Mouse (Mus musculus) ovary, postnatal 10 days (tissue): ENCODE data around the gene Tnfsfm13.
"Not testable (repeated sequence)": the region's sequence is repeated elsewhere in the genome, so short reads cannot be mapped to it uniquely, and the experiment has no call there.

Source experiments
- DNase-seq: peaks from one replicate; pipeline ENCODE4 v3.0.0; 2022; ENCODE audit warnings: low spot score

Tnfsfm13 gene

GRCm38 (mm10) chr11:69695361-69696181 is at the start of gene Tnfsfm13, which contains the start of gene Tnfsf12:
Tnfsfm13 (minus strand) TSS chr11:69696098.
Tnfsf12 (minus strand) TSS chr11:69695849.
- peak; percentile 65 for DNase-seq

DNA sequence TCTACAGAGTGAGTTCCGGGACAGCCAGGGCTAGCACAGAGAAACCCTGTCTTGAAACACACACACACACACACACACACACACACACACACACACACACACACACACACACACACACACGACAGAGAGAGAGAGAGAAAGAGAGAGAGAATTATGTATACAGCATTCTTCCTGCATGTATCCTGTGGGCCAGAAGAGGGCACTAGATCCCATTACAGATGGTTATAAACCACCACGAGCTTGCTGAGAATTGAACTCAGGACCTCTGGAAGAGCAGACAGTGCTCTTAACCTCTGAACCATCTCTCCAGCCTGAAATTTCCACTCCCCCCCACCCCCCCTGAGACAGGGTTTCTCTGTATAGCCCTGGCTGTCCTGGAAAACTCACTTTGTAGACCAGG is 35.5 kb upstream of the Tnfsfm13 start:
- not testable (repeated sequence) for DNase-seq

DNA sequence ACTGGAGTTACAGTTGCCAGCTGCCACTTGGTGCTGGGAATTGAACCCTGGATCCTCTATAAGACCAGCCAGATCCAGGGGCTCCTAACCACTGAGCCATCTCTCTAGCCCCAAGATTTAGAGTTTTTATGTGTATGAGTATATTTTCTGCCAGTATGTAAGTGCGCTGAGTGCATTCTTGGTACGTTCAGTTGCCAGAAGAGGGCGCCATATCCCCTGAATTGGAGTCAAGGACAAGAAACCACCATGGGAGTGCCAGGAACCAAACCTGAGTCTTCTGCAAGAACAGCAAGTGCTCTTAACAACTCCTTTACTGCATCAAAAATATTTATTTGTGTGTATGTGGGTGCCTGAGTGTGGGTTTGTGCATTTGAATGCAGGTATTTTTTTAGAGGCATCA is 33.2 kb upstream of the Tnfsfm13 start:
- DNase-seq: no peak

GRCm38 (mm10) chr11:69725951-69726350 is 30.1 kb upstream of the Tnfsfm13 start:
- DNase-seq: no peak

GRCm38 (mm10) chr11:69723074-69723473 is 27.2 kb upstream of the Tnfsfm13 start:
- no peak for DNase-seq

GRCm38 (mm10) chr11:69720852-69721251 is 25.0 kb upstream of the Tnfsfm13 start:
- no peak for DNase-seq

DNA sequence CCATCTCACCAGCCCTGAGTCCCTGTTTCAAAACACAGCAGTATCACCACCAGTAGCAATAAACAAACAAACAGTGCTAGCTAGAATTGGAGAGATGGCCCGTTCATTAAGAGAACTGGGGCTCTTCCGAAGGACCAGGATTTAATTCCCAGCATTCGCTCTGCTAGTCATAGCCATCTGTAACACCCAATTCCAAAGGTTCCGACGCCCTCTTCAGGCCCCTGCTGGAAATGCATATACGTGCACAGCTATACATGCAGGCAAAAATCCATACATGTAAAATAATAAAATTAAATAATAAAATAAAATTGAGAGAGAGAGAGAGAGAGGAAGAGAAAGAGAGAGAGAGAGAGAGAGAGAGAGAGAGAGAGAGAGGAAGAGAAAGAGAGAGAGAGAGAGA is 23.5 kb upstream of the Tnfsfm13 start:
- no peak for DNase-seq

DNA sequence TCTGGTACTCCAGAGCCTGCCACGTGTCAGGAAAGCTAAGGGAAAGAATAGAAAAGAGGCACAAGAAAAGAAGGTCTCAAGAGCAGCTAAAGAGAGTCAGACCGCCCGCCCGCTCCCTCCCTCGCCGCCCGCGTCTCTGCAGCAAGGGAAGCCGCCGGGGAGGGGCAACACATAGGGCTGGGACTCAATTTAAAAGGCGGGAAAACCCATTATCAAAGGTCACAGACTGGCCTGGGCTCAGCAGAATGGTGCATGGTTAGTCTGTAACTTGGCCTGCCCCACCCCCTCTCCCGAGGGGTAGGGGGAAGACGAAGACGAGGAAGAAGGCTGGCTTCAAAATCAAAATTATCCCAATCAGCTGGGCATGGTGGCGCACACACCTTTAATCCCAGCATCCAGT is 22.8 kb upstream of the Tnfsfm13 start:
- DNase-seq: no peak

DNA sequence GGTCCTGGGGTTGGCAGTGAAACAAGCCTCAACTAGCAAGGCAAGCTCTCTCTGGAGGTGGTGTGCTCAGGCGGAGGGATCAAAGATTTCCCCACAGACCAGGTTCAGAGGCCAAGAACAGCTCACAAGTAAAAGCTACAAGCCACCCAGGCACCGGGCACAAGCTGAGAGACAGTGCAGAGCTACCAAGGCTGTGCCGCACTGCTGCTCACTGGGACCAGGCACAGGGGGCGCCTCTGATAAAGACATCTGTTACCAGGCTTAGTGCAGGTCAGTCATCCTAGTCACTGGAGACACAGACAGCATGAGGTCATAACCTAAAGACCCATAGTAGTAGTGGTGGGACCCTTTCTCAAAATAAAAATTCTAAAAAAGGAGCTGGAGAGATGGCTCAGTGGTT is 21.1 kb upstream of the Tnfsfm13 start:
- no peak for DNase-seq

DNA sequence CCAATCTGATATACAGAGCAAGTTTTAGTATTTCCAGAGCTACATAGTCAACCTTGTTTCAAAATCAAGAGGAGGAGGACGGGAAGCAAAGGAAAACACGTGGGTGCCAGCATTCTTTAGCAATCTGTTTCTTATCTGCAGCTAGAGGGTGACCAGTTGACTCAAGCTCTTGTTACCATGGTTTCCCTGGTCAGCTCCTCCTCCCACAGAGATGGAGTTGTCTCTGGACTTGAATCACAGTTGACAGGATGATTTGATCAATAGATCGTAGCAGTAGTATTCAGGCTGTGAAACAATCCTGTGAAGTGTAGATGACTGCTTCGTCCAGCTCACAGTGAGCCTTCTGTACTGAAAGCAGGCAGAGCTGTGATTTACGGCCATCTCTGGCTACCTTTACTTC is 20.0 kb upstream of the Tnfsfm13 start:
- no peak for DNase-seq

DNA sequence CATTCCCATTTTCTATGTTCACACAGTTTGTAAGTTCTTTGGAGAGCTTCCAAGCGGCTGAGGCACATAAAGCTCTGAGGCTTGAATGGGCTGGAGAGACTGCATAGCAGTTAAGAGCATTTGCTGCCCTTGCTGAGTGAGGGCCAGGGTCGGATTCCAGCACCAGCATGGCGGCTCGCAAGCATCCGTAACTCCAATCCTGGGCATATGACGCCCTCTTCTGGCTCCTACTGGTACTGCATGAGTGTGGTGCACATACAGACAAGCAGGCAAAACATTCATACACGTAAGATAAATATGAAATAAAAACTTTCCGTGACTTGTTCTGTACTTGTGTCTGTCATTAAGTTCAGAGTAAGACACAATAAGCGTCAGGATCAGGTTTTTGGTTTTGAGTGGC is 19.6 kb upstream of the Tnfsfm13 start:
- DNase-seq: no peak

GRCm38 (mm10) chr11:69714636-69715329 is 18.9 kb upstream of the Tnfsfm13 start:
- no peak for DNase-seq

DNA sequence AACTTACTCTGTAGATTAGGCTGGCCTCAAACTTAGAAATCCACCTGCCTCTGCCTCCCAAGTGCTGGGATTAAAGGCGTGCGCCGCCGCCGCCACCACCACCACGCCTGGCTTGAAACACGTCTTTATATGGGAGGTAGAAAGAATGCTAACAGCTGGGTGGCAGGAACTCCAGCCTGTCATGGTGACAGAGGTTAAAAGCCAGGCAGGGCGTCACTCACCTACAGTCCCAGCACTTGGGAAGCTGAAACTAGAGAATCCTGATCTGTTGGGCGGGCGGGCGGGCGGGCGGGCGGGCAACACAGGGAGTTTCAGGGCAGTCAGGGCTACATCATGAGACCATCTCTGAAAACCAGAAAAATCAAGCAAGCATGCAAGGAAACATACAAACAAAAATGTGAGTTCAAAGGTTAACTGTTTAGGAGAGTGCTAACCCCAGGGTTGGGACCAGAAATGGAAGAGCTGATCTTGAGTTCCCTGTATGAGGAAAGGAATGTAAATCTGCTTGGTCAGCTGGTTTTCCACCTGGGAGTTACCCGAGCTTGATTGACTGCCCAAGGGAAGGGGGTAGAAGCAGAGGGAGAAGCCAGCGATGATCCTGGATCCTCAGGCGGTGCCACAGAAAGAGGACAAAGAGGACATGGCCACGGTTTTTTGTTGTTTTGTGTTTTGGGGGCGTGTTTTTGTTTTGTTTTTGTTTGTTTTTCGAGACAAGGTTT is 17.2 kb upstream of the Tnfsfm13 start:
- DNase-seq: no peak

- no peak for DNase-seq
Measured at GRCm38 (mm10) chr11:69711082-69711481, 15.2 kb upstream of the Tnfsfm13 start.

DNA sequence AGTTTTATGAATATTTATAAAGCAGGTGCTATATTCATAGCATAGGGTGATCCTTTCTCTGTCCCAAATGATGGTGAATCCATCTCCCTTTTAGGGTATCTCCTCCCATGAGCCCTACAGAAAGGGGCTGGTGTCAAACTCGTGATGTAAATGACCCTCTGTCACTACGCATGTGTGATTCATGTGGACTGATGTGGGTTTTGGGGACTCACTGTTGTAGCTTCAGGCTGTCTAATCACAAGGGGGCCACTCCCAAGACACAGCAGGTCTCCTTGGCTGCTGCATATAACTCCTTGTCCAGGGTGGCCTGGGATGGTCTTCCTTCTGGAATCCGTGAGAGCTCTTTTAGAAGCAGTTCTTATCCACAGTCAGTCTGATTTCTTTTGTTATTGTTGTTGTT is 14.6 kb upstream of the Tnfsfm13 start:
- no peak for DNase-seq

DNA sequence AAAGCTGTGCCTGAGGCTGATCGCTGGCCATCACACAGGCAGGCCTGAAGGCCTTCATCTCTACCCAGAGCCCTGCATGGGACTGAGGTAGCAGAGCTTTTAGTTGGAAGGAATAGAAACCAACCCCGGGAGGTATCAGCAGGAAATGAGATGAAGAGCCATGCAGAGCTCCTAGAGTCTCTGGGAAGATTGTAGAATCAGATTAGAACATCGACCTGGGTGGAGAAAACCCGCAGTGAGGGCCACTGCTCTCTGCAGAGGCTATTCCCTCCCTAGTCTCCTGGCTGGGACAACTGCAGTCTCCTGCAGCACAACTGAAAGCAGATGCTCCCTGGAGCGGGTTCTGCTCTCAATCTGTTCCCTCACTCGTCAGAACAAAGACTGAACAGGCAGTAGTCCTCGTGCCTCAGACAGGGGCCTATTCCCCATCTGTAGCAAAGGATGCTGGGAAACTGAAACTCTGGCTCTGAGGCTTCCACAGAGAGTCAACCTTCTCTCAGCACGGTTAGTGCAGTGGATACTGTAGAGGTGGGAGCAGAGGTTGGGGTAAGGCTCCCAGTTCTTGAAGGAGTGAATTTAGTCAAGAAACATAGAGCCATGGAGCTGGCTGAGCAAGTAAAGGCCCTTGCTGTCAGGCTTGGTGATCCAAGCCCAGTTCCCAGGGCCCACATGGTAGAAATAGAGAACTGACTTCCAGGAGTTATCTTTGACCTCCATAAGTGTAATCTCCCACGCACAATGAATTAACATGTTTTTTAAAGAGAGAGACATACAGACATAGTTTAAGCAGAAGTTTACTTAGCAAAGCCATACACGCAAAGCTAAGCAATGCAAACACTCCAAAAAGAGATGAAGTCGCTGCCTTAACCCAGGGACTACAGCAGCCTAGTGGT is 13.9 kb upstream of the Tnfsfm13 start:
- no peak for DNase-seq

- no peak for DNase-seq
Measured at GRCm38 (mm10) chr11:69708614-69709265, 12.8 kb upstream of the Tnfsfm13 start.

DNA sequence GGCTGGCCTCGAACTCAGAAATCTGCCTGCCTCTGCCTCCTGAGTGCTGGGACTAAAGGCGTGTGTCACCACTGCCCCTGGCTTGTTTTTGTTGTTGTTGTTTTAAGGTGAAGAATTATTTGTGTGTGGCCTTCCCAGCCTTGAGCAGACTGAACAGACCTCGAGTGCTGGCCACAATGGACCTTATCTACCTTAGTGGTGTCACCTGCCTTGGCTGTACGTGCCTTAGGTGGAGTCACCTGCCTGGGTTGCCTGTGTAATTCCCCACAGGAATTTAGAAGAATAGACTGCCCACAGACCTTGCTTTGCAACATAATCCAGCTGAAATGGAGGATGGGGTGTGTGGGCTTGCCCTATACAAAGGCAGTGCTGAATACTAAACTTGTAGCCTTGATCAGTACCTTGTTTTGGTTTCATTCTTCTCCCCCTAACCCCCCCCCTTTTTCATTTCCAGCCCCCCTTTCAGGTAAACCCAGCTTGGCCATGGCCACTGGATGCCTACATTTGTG is 12.0 kb upstream of the Tnfsfm13 start:
- DNase-seq: no peak

DNA sequence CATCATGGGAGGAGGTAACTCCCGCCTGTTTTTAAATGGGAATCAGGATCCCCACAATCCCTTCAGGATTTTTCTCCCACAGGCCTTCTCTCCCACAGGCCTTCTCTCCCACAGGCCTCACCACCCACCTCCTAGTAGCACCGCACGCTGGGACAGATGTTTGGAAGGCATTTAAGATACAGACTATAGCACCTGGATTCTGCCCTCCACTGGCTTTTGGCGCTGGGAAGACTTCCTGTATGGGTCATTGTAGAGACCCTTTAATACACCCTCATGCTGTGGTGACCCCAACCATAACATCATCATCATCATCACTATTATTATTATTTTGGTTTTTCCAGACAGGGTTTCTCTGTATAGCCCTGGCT is 11.6 kb upstream of the Tnfsfm13 start:
- DNase-seq: no peak

GRCm38 (mm10) chr11:69706775-69707479 is 11.0 kb upstream of the Tnfsfm13 start:
- DNase-seq: no peak
